ENCODE assay signal across 22 mouse cellular contexts in genomic region chr19:53745354-53745753, GRCm38 (mm10).
A peak's percentile ranks its signal among the peaks of the same experiment; 100 is the strongest.
DNase-seq lines count a peak whose midpoint lies in the region; ATAC-seq and TF ChIP-seq lines count a peak whose summit lies in the region.
"Had no signal": no experiment of that assay in that cellular context is flagged by ENCODE, and none has a peak within 500 bp of the region (broad histone marks: within the 10 kb centered on the region; RNA-seq: fewer than 3 reads in every experiment).

No protein-coding gene starts in this region.

- H3K9ac ChIP-seq in heart, adult 2 months (ENCODE audit: low read depth, low read length) = no peak overlapping the region
- no peak overlapping the region for H3K9ac ChIP-seq in heart, postnatal 0 days (replicated peaks; ENCODE audit: low read depth, low read length)
- no peak overlapping the region for H3K9ac ChIP-seq in stomach, postnatal 0 days (ENCODE audit: low read length)
- H3K9ac ChIP-seq in liver, postnatal 0 days (replicated peaks) = no peak overlapping the region
- H3K9ac ChIP-seq: embryonic facial prominence, embryonic 13.5 days; embryonic facial prominence, embryonic 15.5 days; forebrain, embryonic 12.5 days had no signal

- no peak for TF ChIP-seq CTCF in heart, adult 2 months (IDR thresholded peaks at IDR 0.05)
- TF ChIP-seq CTCF in heart, postnatal 0 days (IDR thresholded peaks at IDR 0.05; ENCODE audit: low read depth) = no peak
- no peak for TF ChIP-seq CTCF in stomach, postnatal 0 days (IDR thresholded peaks at IDR 0.05; ENCODE audit: low read depth)
- TF ChIP-seq CTCF in liver, postnatal 0 days (IDR thresholded peaks at IDR 0.05; ENCODE audit: low read depth) = no peak

- no peak overlapping the region for H3K4me3 ChIP-seq in heart, adult 2 months
- H3K4me3 ChIP-seq in heart, postnatal 0 days (ENCODE audit: low read depth, low read length) = no peak overlapping the region
- H3K4me3 ChIP-seq in stomach, postnatal 0 days (ENCODE audit: low read depth, low read length) = no peak overlapping the region
- no peak overlapping the region for H3K4me3 ChIP-seq in liver, postnatal 0 days (ENCODE audit: low read depth, low read length)
- H3K4me3 ChIP-seq: embryonic facial prominence, embryonic 13.5 days; embryonic facial prominence, embryonic 15.5 days; erythroblast, embryonic 14.5 days; forebrain, embryonic 10.5 days; forebrain, embryonic 12.5 days had no signal

- H3K4me2 ChIP-seq in heart, postnatal 0 days (ENCODE audit: low read depth, low read length) = no peak overlapping the region
- no peak overlapping the region for H3K4me2 ChIP-seq in stomach, postnatal 0 days (replicated peaks; ENCODE audit: low read depth)
- no peak overlapping the region for H3K4me2 ChIP-seq in liver, postnatal 0 days (ENCODE audit: low read depth, low read length)
- H3K4me2 ChIP-seq: embryonic facial prominence, embryonic 13.5 days; embryonic facial prominence, embryonic 15.5 days; forebrain, embryonic 12.5 days had no signal

- H3K9me3 ChIP-seq in heart, postnatal 0 days (replicated peaks; ENCODE audit: control insufficient read depth, low read length) = no peaks in the 10 kb centered on the region
- H3K9me3 ChIP-seq in stomach, postnatal 0 days (ENCODE audit: control insufficient read depth, low read length) = no peaks in the 10 kb centered on the region
- no peaks in the 10 kb centered on the region for H3K9me3 ChIP-seq in liver, postnatal 0 days (ENCODE audit: low read length)
- H3K9me3 ChIP-seq: embryonic facial prominence, embryonic 13.5 days; embryonic facial prominence, embryonic 15.5 days; forebrain, embryonic 10.5 days; forebrain, embryonic 12.5 days had no signal

- peaks cover 1% of the 10 kb centered on the region for H3K4me1 ChIP-seq in heart, adult 2 months (ENCODE audit: control insufficient read depth, insufficient read depth, low read length)
- H3K4me1 ChIP-seq in heart, postnatal 0 days (ENCODE audit: control insufficient read depth, insufficient read depth) = peaks cover 14% of the 10 kb centered on the region; the same call in 1 of the 2 replicates
- no peaks in the 10 kb centered on the region for H3K4me1 ChIP-seq in stomach, postnatal 0 days (replicated peaks; ENCODE audit: control insufficient read depth, insufficient read depth)
- H3K4me1 ChIP-seq in liver, postnatal 0 days (ENCODE audit: insufficient read depth) = no peaks in the 10 kb centered on the region
- H3K4me1 ChIP-seq: embryonic facial prominence, embryonic 15.5 days; forebrain, embryonic 10.5 days; forebrain, embryonic 12.5 days had no signal

- H3K36me3 ChIP-seq in heart, adult 2 months (ENCODE audit: control insufficient read depth, insufficient read depth, low read length) = no peaks in the 10 kb centered on the region
- no peaks in the 10 kb centered on the region; the same call in none of the 2 replicates for H3K36me3 ChIP-seq in heart, postnatal 0 days (replicated peaks; ENCODE audit: control insufficient read depth, insufficient read depth, low read length)
- no peaks in the 10 kb centered on the region for H3K36me3 ChIP-seq in stomach, postnatal 0 days (ENCODE audit: control insufficient read depth, insufficient read depth, low read length)
- no peaks in the 10 kb centered on the region for H3K36me3 ChIP-seq in liver, postnatal 0 days (replicated peaks; ENCODE audit: insufficient read depth, low read length)
- H3K36me3 ChIP-seq: embryonic facial prominence, embryonic 13.5 days; embryonic facial prominence, embryonic 15.5 days; forebrain, embryonic 10.5 days; forebrain, embryonic 12.5 days had no signal

- no peaks in the 10 kb centered on the region for H3K27me3 ChIP-seq in heart, adult 2 months (ENCODE audit: control insufficient read depth, insufficient read depth, low read length)
- no peaks in the 10 kb centered on the region for H3K27me3 ChIP-seq in heart, postnatal 0 days (ENCODE audit: control insufficient read depth, insufficient read depth, low read length)
- H3K27me3 ChIP-seq in stomach, postnatal 0 days (ENCODE audit: control insufficient read depth, insufficient read depth, low read length) = no peaks in the 10 kb centered on the region
- H3K27me3 ChIP-seq in liver, postnatal 0 days (ENCODE audit: insufficient read depth, low read length) = no peaks in the 10 kb centered on the region
- H3K27me3 ChIP-seq: embryonic facial prominence, embryonic 13.5 days; embryonic facial prominence, embryonic 15.5 days; forebrain, embryonic 12.5 days had no signal

- no peak for ATAC-seq in heart, postnatal 0 days (ENCODE audit: insufficient read depth, low read depth)
- ATAC-seq in stomach, postnatal 0 days (ENCODE audit: low FRiP score, low TSS enrichment) = peak; percentile 81
- ATAC-seq in liver, postnatal 0 days = no peak
- ATAC-seq: forebrain, embryonic 14.5 days had no signal

- peak overlapping the region; percentile 31; the same call in 1 of the 2 replicates for H3K27ac ChIP-seq in heart, adult 2 months
- peak overlapping the region; percentile 50; the same call in 1 of the 2 replicates for H3K27ac ChIP-seq in heart, postnatal 0 days (ENCODE audit: low read depth)
- H3K27ac ChIP-seq in stomach, postnatal 0 days (replicated peaks) = no peak overlapping the region
- no peak overlapping the region for H3K27ac ChIP-seq in liver, postnatal 0 days (ENCODE audit: low read depth)
- H3K27ac ChIP-seq: embryonic facial prominence, embryonic 13.5 days; embryonic facial prominence, embryonic 15.5 days; forebrain, embryonic 10.5 days; forebrain, embryonic 12.5 days had no signal

- no peak for TF ChIP-seq POLR2A in heart, adult 2 months (IDR thresholded peaks at IDR 0.05; ENCODE audit: insufficient read depth, low read depth, low read length)

- TF ChIP-seq EP300 in heart, adult 2 months (IDR thresholded peaks at IDR 0.05; ENCODE audit: insufficient read depth, low read depth, low read length) = no peak
- TF ChIP-seq EP300 in heart, postnatal 0 days (IDR thresholded peaks at IDR 0.05; ENCODE audit: low read depth) = no peak
- no peak for TF ChIP-seq EP300 in stomach, postnatal 0 days (optimal IDR thresholded peaks at IDR 0.05)
- TF ChIP-seq EP300 in liver, postnatal 0 days (IDR thresholded peaks at IDR 0.05; ENCODE audit: low read depth) = no peak

- 49% methylated on average over 3 of the region's 3 CpGs for WGBS in heart, adult 2 months
- WGBS in heart, postnatal 0 days = 50% methylated on average over 3 of the region's 3 CpGs
- WGBS in stomach, postnatal 0 days = 58% methylated on average over 3 of the region's 3 CpGs
- WGBS in liver, postnatal 0 days (ENCODE audit: insufficient replicate concordance) = 61% methylated on average over 3 of the region's 3 CpGs

- DNase-seq in heart, adult 2 months = no peak
- DNase-seq in heart, adult 8-10 months (ENCODE audit: low spot score) = no peak
- DNase-seq in heart, postnatal 0 days (ENCODE audit: low spot score) = no peak
- DNase-seq in heart, adult 18-20 months = no peak
- no peak for DNase-seq in stomach, postnatal 0 days (ENCODE audit: low spot score)
- no peak for DNase-seq in liver, postnatal 0 days
- DNase-seq: adrenal gland, adult 2 months; adrenal gland, postnatal 10 days; adrenal gland, postnatal 25 days; cerebellum, adult 11 months; cerebellum, adult 18-20 months; cerebellum, adult 8-10 months; cerebellum, adult 9-11 months; cerebellum, postnatal 14 days; cerebellum, postnatal 36 days; embryo, embryonic 11 days had no signal

- intact Hi-C loops in heart, adult 2 months (cut with DNase I) = no loop called here

- H3K79me2 ChIP-seq in heart, adult 2 months (replicated peaks; ENCODE audit: control insufficient read depth, insufficient read depth, low read length) = no peaks in the 10 kb centered on the region; the same call in 1 of the 2 replicates

Comparison
In these comparisons a context has a peak if more than half of its experiments do, and no peak if none do; other contexts are left out.
1. H3K27ac ChIP-seq: peak in heart, adult 2 months (single experiment) and heart, postnatal 0 days (single experiment); none in stomach, postnatal 0 days (single experiment) and liver, postnatal 0 days (single experiment).